Comparison of ENCODE assay signal across 12 mouse cellular contexts in genomic region chr10:60028181-60028580, GRCm38 (mm10). TPM values are rescaled to one million over a fixed set of nuclear protein-coding genes. Genes with fewer than 3 reads are reported as not detected.
DNase-seq lines count a peak whose midpoint lies in the region; ATAC-seq lines count a peak whose summit lies in the region.
"Had no signal": no experiment of that assay in that cellular context is flagged by ENCODE, and none has a peak within 500 bp of the region (broad histone marks: within the 10 kb centered on the region; RNA-seq: fewer than 3 reads in every experiment).

No protein-coding gene starts in this region.

- ATAC-seq in hindbrain, embryonic 13.5 days (ENCODE audit: low FRiP score): no peak
- ATAC-seq in hindbrain, embryonic 12.5 days (ENCODE audit: low FRiP score): no peak
- ATAC-seq in CD4-positive, CD25-positive, alpha-beta regulatory T cell, adult 4 months: peak; percentile 85
- ATAC-seq in hindbrain, embryonic 16.5 days: no peak

- H3K9me3 ChIP-seq in hindbrain, embryonic 13.5 days: no peaks in the 10 kb centered on the region
- no peaks in the 10 kb centered on the region for H3K9me3 ChIP-seq in hindbrain, embryonic 12.5 days (replicated peaks)
- no peaks in the 10 kb centered on the region for H3K9me3 ChIP-seq in hindbrain, embryonic 16.5 days (ENCODE audit: control insufficient read depth, low read length)

- 0 out of 2 replicates have a peak overlapping the region, but pooled peaks have one; percentile 40 for H3K9ac ChIP-seq in hindbrain, embryonic 13.5 days
- no peak overlapping the region for H3K9ac ChIP-seq in hindbrain, embryonic 12.5 days
- H3K9ac ChIP-seq in hindbrain, embryonic 16.5 days (ENCODE audit: low read depth, low read length): no peak overlapping the region

- peak; percentile 41 to 53 for DNase-seq in spleen, postnatal 36 days (ENCODE audit: low spot score in 2 of 2)
- DNase-seq in frontal cortex, postnatal 36 days (ENCODE audit: low spot score in 2 of 2): no peak
- DNase-seq in adrenal gland, postnatal 4 days (ENCODE audit: low spot score in 2 of 2): no peak
- DNase-seq in lung, postnatal 4 days: no peak
- DNase-seq: adrenal gland, postnatal 10 days; heart, postnatal 14 days had no signal

- H3K4me1 ChIP-seq in hindbrain, embryonic 13.5 days (replicated peaks): peaks cover 49% of the 10 kb centered on the region
- peaks cover 23% of the 10 kb centered on the region for H3K4me1 ChIP-seq in hindbrain, embryonic 12.5 days
- H3K4me1 ChIP-seq in hindbrain, embryonic 16.5 days (ENCODE audit: control insufficient read depth, insufficient read depth, low read depth, low read length): peaks cover 19% of the 10 kb centered on the region

- WGBS in hindbrain, embryonic 13.5 days: 85% methylated on average over 7 of the region's 7 CpGs
- WGBS in hindbrain, embryonic 12.5 days: 83% methylated on average over 7 of the region's 7 CpGs
- 85% methylated on average over 7 of the region's 7 CpGs for WGBS in hindbrain, embryonic 16.5 days

- no peak overlapping the region for H3K4me3 ChIP-seq in hindbrain, embryonic 13.5 days
- H3K4me3 ChIP-seq in hindbrain, embryonic 12.5 days: no peak overlapping the region
- H3K4me3 ChIP-seq in hindbrain, embryonic 16.5 days (ENCODE audit: low read length): no peak overlapping the region

- no peak overlapping the region for H3K4me2 ChIP-seq in hindbrain, embryonic 13.5 days
- no peak overlapping the region for H3K4me2 ChIP-seq in hindbrain, embryonic 12.5 days (replicated peaks)
- H3K4me2 ChIP-seq in hindbrain, embryonic 16.5 days (ENCODE audit: low read length): no peak overlapping the region
- H3K4me2 ChIP-seq: liver, embryonic 11.5 days had no signal

- H3K27me3 ChIP-seq in hindbrain, embryonic 13.5 days: no peaks in the 10 kb centered on the region
- no peaks in the 10 kb centered on the region for H3K27me3 ChIP-seq in hindbrain, embryonic 12.5 days
- H3K27me3 ChIP-seq in hindbrain, embryonic 16.5 days (replicated peaks; ENCODE audit: control insufficient read depth, insufficient read depth, low read length): no peaks in the 10 kb centered on the region
- H3K27me3 ChIP-seq: CH12.LX had no signal

- no peaks in the 10 kb centered on the region for H3K36me3 ChIP-seq in hindbrain, embryonic 13.5 days
- 0 out of 2 replicates have a peak, but pooled peaks cover 3% of the 10 kb centered on the region for H3K36me3 ChIP-seq in hindbrain, embryonic 12.5 days
- H3K36me3 ChIP-seq in hindbrain, embryonic 16.5 days (ENCODE audit: control insufficient read depth, insufficient read depth, low read length): no peaks in the 10 kb centered on the region

- peak overlapping the region; percentile 58; the same call in 1 of the 2 replicates for H3K27ac ChIP-seq in hindbrain, embryonic 13.5 days
- no peak overlapping the region for H3K27ac ChIP-seq in hindbrain, embryonic 12.5 days
- H3K27ac ChIP-seq in hindbrain, embryonic 16.5 days (ENCODE audit: low read depth, low read length): peak overlapping the region; percentile 20

RNA-seq across cellular contexts. Expression of gene Anapc16, which starts 25.2 kb away (rescaled TPM):
- 127 and 134 TPM in 2 replicates for polyA plus RNA-seq in hindbrain, embryonic 13.5 days (2015; fragmentation: Nextera tagmentation; extraction: Ambion mirVana)
- 113 and 119 TPM in 2 replicates for polyA plus RNA-seq in hindbrain, embryonic 12.5 days (2016; fragmentation: Nextera tagmentation; extraction: Ambion mirVana)
- polyA plus RNA-seq in CD4-positive, CD25-positive, alpha-beta regulatory T cell, adult 4 months (2017; shearing (Covaris generic)): 100 to 1,000 TPM in 1 of 2 experiments, 10 to 100 TPM in 1; 82.2 to 102 TPM
- polyA plus RNA-seq in hindbrain, embryonic 16.5 days (2015; fragmentation: Nextera tagmentation; extraction: Ambion mirVana): 101 and 116 TPM in 2 replicates
- total RNA-seq in adrenal gland, postnatal 4 days (2021): 10 to 100 TPM; 82.2 to 88.4 TPM

RNA-seq across cellular contexts. Expression of gene Ascc1, which starts 25.6 kb away (rescaled TPM):
- 47.1 and 47.5 TPM in 2 replicates for polyA plus RNA-seq in hindbrain, embryonic 13.5 days (2015; fragmentation: Nextera tagmentation; extraction: Ambion mirVana)
- 36.3 and 38.0 TPM in 2 replicates for polyA plus RNA-seq in hindbrain, embryonic 12.5 days (2016; fragmentation: Nextera tagmentation; extraction: Ambion mirVana)
- 10 to 100 TPM; 57.8 to 61.3 TPM for polyA plus RNA-seq in CD4-positive, CD25-positive, alpha-beta regulatory T cell, adult 4 months (2017; shearing (Covaris generic))
- 47.7 and 48.3 TPM in 2 replicates for polyA plus RNA-seq in hindbrain, embryonic 16.5 days (2015; fragmentation: Nextera tagmentation; extraction: Ambion mirVana)
- 10 to 100 TPM; 35.7 to 38.0 TPM for total RNA-seq in adrenal gland, postnatal 4 days (2021)

Comparison
In these comparisons a context has a peak if more than half of its experiments do, and no peak if none do; other contexts are left out.
1. DNase-seq: peak in spleen, postnatal 36 days (2 of 2); none in frontal cortex, postnatal 36 days (0 of 2), adrenal gland, postnatal 4 days (0 of 2) and lung, postnatal 4 days (0 of 2).